Mouse (Mus musculus) liver, adult 2 months (tissue): Measurements from ENCODE around the gene Kcnt1.

Source experiments
- CTCF ChIP-seq: fragments of 200-500 bp; IDR thresholded peaks from 2 replicates; pipeline ENCODE4 v1.5.1; 2011; ENCODE audit warnings: low read depth, low read length, control low read depth
- POLR2A ChIP-seq: fragments of 200-500 bp; IDR thresholded peaks from 2 replicates; pipeline ENCODE4 v1.6.1; 2011; ENCODE audit warnings: low read length, control low read depth; ENCODE audit not compliant: insufficient read depth; ENCODE audit errors: extremely low read depth

DNA sequence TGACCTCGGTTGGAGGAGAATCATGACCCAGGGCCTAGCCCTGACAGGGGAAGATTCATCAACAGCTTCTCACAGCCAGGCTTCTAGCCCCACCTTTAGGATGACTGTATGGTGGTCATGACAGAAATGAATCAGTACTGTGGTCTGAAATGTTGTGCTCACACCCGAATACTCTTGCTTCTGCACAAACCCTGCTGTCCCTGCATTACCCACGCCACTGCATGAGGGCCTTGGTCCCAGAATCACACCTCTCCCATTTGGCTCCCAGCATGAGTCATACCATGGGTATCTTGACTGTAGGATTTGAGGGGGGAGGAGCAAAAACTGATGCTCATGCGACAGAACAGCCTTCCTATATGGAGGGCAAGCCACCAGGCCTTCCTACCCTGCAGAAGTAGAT, 50.7 kb downstream of the Kcnt1 start:
- TF ChIP-seq POLR2A (no peak), CTCF (no peak)
